Mouse (Mus musculus): ENCODE data around the gene Nradd.
A peak's percentile ranks its signal among the peaks of the same experiment; 100 is the strongest.

GRCm38 (mm10) chr9:110672462-110673106 lies 48.3 kb upstream of the Nradd start:
- TF ChIP-seq CTCF (IDR thresholded peaks at IDR 0.05; ENCODE audit: extremely low read depth, insufficient read depth, insufficient read length, insufficient replicate concordance) = peak; percentile 63; the same call in 1 of the 2 replicates
- no peak for TF ChIP-seq POLR2A (IDR thresholded peaks at IDR 0.05; ENCODE audit: low read depth, low read length)
